Mouse (Mus musculus) adrenal gland, adult 8-10 months (tissue): Measurements from ENCODE around the gene Vwc2l. TPM values are rescaled to one million over a fixed set of nuclear protein-coding genes. Genes with fewer than 3 reads are reported as not detected.

Source experiments
- DNase-seq: peaks from one replicate; pipeline ENCODE4 v3.0.0; 2022
- total RNA-seq, 4 experiments: library from RNA; stranded (reverse); gene quantifications; 2 replicates each; pipeline ENCODE4 v1.2.4; 2022

The Vwc2l gene
- not detected for total RNA-seq

DNA sequence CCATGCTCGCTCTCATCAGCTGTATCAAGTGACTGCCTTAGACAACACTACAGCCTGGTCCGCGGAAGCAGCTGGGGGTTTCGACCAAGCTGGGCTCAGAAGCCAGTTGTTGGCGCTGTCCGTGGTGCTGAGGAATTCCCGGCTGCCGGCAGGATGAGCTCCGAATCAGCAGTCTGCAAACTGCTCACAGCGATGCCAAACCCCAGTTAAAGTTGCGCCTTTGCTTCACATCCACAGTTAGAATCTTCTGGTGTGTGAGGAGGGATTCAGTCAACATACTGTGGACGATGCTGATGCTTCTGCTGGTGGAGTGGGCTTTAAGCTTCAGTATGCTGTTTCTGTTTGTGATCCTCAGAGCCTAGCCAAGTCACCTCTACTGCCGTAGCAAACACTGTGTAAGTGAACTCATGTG, at the start of gene Vwc2l:
TSS of gene Vwc2l (plus strand) at position 61 of the 412 bp plus-strand sequence.
- DNase-seq: peak; percentile 5

- no peak for DNase-seq
Observed at GRCm38 (mm10) chr1:70692529-70692928, 33.0 kb upstream of the Vwc2l start.

DNA sequence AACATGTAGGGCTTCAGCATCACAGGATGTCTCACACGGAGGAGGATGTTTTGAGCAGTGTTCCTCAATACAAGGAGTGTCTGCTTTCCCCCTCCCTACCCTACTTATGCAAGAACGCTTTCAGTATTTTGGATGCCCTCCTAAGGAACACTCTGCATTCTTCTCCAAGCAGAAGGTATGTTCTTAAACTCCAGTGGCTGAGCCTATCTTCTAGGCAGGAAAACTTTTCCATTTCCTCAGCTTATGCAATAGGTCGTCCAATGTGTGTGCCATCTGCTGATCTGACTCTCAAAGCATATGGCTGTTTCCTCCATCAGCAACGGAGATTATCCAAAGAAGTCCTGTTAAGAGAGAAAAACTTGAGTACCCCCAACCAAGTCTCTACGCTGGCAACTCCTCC, 25.2 kb upstream of the Vwc2l start:
- no peak for DNase-seq

GRCm38 (mm10) chr1:70703934-70704333, 21.6 kb upstream of the Vwc2l start:
- no peak for DNase-seq

- DNase-seq: no peak
Observed at GRCm38 (mm10) chr1:70705821-70706220, 19.7 kb upstream of the Vwc2l start.

DNA sequence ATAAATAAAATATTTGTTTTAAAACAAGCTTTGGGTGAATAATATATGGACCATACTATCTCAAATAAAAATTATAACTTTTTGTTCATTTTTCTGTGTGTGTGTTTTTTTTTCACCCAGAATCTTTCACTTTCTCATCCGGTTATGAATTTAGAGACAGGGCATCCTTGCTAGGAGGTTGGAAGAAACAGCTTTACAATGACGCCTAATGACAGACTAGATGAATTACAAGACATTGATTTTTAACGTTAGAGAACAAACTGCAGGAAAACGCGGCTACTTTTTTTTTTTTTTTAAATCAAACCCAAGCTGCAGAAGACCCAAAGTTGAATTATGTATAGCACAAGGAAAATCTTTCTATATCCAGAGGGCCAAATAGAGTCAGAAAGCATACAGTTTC, 470 bp upstream of the Vwc2l start:
- DNase-seq: no peak

DNA sequence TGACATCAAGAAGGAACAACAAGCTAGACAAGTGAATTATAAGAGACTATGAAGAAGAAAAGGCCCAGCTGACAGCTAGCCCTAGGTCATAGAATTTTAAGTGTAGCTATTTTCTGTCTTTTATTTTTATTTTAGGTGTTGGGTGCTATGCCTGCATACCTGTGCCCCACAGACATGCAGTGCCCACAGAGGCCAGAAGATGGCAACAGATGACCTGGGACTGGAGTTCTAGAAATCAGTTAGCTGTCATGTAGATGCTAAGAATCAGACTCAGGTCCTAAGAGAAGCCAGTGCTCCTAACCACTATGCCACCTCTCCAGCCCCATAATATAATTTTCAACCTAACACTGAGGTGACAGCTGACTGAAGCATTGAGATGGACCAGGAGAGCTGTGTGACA, 61.6 kb downstream of the Vwc2l start:
- DNase-seq: no peak

GRCm38 (mm10) chr1:70791636-70792035, 66.1 kb downstream of the Vwc2l start:
- no peak for DNase-seq

DNA sequence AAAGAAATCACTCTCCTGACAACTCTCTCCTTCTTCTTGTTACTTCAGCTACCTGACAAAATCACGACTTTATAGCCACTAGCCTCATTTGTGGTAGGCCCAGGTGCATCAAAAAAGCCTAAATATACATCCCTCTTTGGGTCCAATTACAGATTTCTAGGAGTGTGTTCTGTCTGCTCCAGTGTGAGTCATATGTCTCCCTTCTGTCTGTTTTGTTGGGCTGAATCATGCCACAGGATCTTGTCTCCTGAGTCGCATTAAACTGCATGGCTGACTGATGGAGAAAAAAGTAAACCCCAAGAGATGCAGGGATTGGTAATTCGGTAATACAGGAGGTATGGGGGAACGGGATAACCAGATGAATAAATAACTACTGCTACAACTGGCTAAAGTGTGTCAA, 69.6 kb downstream of the Vwc2l start:
- DNase-seq: no peak

- no peak for DNase-seq
Observed at GRCm38 (mm10) chr1:70803401-70803800, 77.9 kb downstream of the Vwc2l start.

GRCm38 (mm10) chr1:70823111-70823510, 97.6 kb downstream of the Vwc2l start:
- no peak for DNase-seq

DNA sequence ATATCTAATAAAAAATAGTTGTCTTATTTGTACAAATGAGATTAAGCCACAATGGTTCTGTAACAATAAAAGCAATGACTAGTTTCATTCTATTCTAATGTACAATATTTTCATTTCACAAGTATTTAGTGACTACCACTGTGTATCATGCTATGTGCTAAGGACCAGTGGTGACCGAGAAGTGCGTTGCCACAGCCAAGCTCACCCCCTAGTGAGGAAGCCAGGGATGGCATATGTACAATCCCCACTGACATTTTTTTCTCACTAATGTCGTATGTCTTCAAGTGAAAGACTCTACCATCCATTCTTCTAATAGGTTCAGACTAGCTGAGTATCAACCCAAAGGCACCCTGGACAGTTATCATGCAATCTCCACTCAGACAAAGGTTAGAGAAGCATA, 107.7 kb downstream of the Vwc2l start:
- no peak for DNase-seq

- no peak for DNase-seq
Observed at GRCm38 (mm10) chr1:70842222-70842621, 116.7 kb downstream of the Vwc2l start.

- no peak for DNase-seq
Observed at GRCm38 (mm10) chr1:70845276-70845675, 119.8 kb downstream of the Vwc2l start.

DNA sequence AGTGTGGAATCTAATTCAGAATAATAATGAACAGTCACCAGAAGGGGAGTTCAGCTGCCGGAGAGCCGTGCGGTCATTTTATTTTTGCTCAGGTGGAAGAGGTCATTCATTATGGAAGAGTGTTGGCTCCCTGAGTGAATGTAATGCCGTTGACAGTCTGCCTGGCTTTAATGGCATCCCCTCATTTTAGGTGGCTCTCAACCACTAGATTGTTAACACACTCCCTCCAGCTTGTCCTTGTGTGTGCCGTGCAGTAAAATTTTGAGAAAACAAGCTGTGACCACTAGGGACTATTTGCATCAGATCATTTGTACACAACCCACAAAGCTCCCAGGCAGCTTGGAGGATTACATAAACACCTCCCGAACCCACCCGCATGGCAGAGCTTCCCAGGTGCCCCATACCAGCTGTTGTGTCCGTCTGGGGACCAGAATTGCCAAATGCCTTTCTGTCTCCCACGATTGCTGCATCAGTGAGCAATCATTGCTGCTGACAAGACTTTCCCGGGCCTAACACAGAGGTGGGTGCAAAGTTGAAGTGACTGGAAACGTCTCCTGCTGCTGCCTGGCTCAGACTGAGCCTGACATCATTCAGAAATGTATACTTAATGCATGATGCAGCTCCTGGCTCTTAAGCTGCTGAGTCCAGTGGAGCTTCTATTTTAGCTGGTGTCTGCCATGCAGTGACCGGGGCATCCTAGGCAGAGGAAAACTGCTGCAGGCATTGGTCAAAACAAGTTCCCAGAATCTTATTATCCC, 126.3 kb downstream of the Vwc2l start:
- DNase-seq: no peak

GRCm38 (mm10) chr1:70853446-70853845, 127.9 kb downstream of the Vwc2l start:
- no peak for DNase-seq

GRCm38 (mm10) chr1:70855912-70856311, 130.4 kb downstream of the Vwc2l start:
- no peak for DNase-seq

DNA sequence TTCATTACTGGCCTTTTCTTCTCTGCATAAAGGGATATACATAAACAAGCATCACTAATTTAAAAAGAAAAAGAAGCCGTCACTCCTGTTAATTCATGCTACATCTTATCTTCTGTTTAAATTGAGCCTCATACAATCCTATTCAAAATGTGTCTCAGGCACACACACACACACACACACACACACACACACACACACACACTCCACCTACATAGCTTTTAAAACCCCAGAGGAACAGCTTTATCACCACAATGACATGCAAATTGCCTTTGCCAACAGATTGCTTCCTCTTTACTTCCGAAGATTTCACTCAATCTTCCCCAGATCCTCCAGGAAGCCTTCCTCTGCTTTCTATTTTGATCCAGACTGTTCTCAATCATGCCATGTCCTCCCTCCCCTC, 136.2 kb downstream of the Vwc2l start:
- no peak for DNase-seq

DNA sequence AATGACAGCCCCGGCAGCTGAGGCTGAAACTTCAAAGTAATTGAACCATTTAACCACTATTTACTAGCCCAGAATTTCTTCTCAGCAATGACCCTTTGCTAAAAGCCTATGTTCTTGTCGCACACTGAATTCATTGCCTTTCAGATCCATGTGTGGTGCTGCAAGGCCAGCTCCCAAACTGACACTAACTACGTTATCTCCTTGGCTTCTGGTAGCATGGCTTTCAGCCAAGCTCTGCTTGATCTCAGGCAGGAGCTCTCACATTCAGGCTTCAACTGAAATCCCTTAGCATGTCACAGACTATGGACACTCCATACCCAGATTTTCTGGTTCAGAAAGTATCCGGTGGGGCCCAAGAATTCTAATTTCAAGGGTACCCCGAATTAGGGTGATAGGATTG, 140.6 kb downstream of the Vwc2l start:
- DNase-seq: peak; percentile 27

GRCm38 (mm10) chr1:70880496-70880895, 155.0 kb downstream of the Vwc2l start:
- no peak for DNase-seq

DNA sequence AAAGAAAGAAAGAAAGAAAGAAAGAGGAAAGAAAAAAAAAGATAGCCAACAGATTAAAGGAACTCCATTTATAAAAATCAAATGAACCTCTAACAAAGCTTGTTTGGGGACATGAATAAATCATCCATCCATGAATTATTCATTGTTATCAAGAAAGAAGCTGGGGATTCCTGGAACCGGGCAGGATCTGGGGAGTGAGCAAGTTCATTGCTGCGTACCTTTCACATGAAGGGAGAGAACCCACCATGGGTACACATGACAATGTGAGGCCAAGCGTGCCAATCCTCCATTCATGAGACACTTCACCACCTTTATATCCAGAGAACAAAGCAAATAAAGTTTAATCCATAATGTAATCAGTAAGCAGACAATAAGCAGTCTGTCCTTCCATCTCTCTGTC, 155.8 kb downstream of the Vwc2l start:
- DNase-seq: no peak

DNA sequence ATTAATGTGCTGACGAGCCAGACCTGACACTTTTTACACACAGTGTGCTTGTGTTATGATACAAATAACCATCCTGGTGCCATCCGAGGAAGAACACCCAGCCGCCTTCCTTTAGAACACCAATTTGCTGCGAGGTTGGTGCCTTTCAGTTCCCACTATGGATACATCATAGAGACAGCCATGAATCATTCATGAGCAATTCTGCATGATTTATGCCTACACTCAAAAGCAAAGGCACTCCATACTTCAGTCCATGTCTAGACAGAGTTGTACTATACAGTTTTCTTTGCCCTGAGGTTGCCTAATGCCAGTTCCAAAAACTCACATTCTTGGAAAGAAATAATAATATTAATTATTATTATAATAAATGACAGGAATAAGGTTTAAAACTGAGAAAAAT, 158.6 kb downstream of the Vwc2l start:
- DNase-seq: no peak

- DNase-seq: no peak
Observed at GRCm38 (mm10) chr1:70902311-70902710, 176.8 kb downstream of the Vwc2l start.

GRCm38 (mm10) chr1:70907366-70907765, 181.9 kb downstream of the Vwc2l start:
- DNase-seq: no peak

- no peak for DNase-seq
Observed at GRCm38 (mm10) chr1:70911235-70911634, 185.7 kb downstream of the Vwc2l start.
